Mouse (Mus musculus) spleen, postnatal 4 days (tissue): ENCODE results near the gene Gys1.
A peak's percentile ranks its signal among the peaks of the same experiment; 100 is the strongest.
"Not testable (repeated sequence)": the region's sequence is repeated elsewhere in the genome, so short reads cannot be mapped to it uniquely, and the experiment has no call there.

ENCODE experiments used
- DNase-seq, 2 experiments: peaks; one replicate each; pipeline ENCODE4 v3.0.0; 2022; ENCODE audit warnings: low spot score in 2 of 2

Gene Gys1

DNA sequence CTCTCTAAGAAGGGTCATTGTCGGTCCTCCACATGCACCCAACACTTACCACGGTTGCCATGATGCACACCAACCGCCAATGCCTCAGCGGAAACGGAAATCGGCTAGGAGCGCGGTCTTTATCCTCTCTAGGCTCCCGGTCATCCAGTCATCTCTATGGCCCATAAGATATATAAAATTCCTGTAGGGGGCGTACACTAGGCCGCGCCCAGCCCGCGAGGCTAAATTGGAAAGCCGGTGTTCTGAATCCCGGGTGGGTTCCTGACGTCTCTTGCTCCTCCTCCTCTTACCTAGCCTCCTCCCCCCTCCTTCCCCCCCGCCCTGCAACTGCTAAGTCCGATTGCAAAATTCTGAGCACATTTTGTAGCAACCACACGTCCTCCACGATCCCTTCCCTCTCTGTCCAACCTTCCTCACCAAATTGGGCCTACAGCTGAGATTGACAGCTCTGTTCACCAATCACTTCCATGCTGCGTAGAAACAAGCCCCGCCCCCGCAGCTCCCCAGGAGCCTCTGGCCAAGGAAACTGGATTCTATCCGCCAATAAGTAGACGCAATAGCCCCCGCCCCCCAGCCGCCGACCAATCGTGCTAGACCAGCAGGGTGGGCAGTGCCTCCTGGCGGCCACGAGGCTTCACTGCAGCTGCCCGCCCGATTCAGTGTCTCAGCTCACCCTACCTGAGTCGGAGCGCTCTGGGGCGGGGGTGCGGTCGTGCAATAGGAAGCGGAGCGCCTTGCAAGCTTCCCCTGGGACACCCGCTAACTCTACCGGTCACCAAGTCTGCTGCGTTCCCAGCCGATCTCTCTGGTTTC lies at the start of gene Gys1:
Gene Gys1, plus strand, starts transcription at position 642 of the 813 bp plus-strand sequence.
- DNase-seq = peak; percentile 100

DNA sequence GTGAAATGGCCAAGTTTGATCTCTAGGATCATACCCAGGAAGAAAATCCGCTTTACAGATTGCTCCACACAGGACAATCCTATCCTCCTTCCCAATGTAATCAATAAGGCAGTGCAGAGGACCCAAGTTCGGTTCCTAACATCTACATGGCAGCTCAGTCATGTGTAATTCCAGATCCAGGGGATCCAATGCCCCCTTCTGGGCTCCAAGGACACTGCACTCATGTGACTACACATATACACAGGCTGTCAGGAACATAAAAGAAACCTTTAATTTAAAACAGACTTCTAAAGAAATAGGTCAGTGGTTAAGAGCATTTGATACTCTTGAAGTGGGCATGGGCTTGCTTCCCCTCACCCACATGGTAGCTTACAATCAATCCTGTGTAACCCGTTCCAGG lies 48.6 kb upstream of the Gys1 start:
- no peak for DNase-seq

DNA sequence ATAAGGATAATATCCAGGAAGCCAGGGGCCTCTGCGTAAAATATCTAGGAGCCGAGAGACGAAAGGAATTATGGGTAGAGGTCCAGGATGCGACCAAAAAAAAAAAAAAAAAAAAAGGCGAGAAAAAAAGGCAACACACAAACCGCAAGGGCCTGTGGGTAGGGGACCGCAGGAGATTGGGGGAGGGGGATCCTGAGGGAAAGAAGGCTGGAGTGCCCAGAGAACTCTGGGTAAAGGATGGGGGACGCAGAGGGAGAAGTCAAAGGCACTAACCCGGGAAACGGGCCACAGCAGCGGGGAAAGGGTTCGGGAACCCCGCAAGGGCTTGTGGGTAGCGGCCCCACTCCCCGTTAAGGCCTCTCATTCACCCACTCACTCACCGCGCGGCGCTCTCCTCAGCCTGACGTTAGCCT lies 39.5 kb upstream of the Gys1 start:
- DNase-seq = no peak

DNA sequence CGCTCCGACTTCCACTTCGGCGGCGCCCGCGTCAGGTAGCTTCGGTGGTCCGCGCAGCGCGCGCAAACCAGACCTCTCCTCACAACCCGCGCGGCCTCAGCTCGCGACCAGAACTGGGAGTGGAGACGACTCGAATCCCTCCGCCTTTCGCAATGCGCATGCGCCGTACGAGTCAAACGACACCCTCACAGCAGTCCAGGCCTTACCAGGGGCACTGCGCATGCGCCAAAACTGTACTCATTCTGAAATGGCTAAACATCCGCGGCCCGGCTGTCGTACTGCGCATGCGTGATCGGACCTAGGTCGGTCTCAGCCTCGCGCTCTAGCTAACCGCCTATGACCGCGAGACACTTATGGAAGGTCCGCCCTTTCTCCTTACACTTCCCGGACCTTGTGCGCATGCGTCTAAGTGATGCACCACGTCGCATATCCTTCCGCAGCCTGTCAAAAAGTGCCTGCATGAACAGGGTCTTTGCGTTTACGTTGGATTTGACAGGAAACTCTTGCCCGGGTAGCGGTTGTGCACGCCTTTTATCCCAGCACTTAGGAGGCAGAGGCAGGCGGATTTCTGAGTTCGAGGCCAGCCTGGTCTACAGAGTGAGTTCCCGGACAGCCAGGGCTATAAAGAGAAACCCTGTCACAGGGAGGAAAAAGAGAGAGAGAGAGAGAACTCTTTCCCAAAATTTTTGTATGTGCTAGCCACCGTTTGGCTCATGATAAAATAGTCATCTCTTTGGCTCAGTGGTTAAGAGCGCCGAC lies 38.9 kb upstream of the Gys1 start, which contains the start of gene Snrnp70:
Gene Snrnp70, minus strand, starts transcription at position 165 of the 759 bp plus-strand sequence.
- DNase-seq = peak; percentile 100

DNA sequence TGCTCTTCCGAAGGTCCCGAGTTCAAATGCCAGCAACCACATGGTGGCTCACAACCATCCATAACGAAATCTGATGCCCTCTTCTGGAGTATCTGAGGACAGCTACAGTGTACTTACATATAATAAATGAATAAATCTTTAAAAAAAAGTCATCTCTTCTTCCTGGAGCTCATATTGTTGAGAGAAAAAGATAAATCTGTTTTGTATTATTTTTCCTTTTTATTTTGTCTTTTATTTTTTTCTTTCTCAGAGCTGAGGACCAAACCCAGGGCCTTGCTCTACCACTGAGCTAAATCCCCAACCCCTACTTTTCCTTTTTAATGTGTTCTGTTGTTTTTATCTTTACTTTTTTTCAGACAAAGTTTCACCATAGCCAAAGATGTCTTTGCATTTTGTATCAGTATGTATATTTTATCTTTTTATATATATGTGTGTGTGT lies 38.3 kb upstream of the Gys1 start:
- not testable (repeated sequence) for DNase-seq

DNA sequence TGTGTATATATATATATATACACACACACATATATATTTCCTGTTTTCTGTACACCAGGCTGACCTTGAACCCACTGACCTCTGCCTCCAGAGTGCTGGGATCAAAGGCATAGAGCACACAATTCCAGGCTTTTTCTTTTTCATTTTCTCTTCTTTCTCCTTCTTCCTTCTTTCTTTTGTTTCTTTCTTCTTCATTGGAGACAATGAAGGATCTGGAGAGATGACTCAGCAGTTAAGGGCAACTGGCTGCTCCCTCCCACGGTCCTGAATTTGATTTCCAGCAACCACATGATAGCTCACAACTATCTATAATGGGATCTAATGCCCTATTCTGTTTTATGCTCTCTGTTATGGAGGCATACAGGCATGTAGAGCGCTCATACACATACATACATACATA lies 37.9 kb upstream of the Gys1 start:
- DNase-seq = no peak

DNA sequence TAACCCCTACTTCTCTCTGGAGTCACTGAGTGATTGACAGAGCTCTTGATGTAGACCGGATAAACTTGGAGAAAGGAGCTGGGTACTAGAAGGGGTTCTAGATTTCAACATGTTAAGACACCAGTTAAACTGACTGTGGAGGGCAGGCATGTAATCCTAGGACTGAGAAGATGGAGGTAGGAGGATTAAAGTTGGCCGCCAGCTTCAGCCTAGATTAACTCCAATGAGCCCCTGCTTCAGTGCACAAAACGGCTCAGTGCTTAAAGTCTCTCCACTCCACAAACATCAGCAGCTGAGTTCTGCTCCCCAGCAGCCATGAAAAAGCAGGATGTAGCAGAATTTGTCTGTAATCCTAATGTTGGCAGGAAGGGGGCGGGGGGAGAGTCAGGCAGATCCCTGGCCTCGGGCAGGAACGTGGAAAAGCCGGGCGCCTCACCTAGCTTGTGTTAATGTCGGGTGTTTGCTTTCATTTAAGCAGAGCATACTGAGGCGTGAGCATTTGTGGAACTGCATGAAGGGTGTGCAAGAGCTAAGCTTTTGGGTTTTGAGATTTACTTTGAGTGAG lies 33.0 kb upstream of the Gys1 start:
- DNase-seq = no peak

DNA sequence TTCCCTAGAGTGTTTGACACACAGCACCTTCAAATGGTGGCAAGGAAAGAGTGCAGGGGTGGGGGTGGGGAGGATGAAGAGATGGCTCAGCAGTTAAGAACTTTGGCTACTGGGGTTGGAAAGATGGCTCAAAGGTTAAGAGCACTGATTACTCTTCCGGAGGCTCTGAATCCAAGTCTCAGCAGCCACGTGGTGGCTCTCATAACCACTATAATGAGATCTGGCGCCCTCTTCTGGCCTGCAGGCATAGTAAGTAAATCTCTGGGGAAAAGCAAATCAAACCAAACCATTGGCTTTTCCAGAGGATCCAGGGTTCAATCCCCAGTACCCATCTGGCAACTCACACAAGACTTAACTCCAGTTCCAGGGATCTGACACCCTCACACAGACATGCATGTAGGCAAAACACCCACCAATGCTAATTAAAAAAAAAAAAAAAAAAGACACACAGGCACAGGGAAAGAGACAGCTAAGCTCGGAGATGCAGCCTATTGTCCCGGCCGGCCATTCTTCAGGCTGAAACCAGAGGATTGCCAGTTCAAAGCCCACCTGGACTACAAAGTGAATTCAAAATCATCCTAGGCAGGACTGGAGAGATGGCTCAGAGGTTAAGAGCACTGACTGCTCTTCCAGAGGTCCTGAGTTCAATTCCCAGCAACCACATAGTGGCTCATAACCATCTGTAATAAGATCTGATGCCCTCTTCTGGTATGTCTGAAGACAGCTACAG lies 30.9 kb upstream of the Gys1 start:
- peak; percentile 59 to 86 for DNase-seq

DNA sequence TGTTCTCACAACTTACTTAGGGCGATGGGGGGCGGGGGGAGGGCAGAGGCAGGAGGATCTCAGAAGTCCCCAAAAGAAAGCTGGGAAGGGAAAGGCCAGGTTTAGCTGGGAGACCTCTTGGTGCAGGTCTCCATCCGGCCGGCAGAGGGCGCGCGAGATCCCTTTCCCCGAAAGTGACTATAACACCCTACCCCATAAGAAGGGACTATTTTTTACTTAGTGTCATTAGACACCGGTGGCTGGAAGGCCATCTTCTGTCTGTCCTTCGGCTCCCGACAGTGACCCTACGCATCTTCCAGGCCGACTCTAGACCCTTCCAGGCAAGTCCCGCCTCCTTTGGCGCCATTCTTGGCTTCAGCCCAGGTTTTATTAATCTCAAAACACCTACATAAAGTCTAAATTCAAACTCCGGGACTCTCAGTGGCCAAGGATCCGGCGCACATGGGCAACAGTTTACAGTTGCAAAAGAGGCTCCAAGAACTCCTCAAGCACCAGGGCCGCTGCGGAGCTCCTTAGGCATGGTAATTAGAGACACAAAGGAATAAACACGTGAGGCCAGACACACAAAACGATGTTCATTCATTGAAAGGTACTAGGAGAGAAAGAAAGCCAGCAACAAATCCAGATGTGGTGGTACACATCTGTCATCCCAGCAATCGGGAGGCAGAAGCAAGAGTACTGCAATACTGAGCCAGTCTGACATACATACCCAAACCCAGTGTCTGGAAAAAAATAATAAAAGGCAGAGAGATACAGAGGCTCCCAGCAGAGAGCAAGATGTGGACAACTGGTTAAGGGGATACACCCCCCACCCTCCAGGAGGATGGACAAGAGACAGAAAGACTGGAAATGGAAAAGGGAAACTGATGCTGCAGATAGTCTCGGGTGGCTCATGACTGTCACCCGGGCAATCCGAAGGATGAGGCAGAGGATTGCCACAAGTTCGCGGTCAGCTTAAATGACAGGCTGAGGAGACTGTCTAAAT lies 29.3 kb upstream of the Gys1 start, which contains the start of gene Kcna7:
Gene Kcna7, plus strand, starts transcription at position 563 of the 985 bp plus-strand sequence.
- peak; percentile 77 to 93 for DNase-seq

DNA sequence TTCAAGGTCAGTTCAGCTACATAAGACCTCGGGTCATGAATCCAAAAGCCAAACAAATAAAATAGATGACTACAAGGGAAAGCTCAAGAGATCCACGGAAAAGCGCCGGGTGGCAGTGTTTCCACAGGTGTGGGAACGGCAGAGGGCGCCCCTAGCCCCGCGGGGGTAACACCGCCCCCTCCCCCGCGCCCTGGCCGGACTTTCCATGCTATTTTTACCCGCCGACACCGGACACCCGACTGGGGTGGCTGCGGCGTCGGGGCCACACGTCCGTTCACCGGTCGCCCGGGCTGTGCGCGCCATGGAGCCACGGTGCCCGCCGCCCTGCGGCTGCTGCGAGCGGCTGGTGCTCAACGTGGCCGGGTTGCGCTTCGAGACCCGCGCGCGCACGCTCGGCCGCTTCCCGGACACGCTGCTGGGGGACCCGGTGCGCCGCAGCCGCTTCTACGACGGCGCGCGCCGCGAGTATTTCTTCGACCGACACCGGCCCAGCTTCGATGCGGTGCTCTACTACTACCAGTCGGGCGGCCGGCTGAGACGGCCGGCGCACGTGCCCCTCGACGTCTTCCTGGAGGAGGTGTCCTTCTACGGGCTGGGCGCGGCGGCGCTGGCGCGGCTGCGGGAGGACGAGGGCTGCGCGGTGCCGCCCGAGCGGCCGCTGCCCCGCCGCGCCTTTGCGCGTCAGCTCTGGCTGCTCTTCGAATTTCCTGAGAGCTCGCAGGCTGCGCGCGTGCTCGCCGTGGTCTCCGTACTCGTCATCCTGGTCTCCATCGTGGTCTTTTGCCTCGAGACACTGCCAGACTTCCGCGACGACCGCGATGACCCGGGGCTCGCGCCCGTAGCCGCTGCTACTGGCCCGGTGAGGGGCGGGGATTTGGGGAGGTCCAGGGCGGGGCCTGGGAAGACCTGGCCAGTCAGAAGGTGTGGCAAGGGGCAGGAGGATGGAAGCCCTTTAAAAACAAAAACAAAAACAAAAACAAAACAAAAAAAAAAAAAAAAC lies 28.2 kb upstream of the Gys1 start:
- DNase-seq = peak in 1 of 2 experiments; percentile 62

DNA sequence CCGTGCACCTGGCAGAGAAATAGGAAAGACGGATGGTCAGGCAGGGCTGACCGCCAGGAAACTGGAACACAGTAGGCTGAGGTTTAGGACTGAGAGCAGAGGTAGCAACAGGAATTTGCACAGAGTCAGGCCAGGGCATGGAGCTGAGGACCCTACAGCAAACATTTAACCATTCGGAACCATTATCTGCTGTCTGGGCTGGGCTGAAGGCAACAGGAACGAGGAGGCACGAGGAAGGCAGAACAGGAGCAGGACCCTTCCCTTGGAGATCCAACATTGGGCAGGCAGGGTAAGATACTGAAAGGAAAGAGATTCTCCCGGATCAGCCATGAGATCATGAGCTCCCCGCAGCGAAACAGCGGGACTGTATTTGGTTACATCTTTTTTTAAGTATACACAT lies 26.8 kb upstream of the Gys1 start:
- peak in 1 of 2 experiments; percentile 50 for DNase-seq

DNA sequence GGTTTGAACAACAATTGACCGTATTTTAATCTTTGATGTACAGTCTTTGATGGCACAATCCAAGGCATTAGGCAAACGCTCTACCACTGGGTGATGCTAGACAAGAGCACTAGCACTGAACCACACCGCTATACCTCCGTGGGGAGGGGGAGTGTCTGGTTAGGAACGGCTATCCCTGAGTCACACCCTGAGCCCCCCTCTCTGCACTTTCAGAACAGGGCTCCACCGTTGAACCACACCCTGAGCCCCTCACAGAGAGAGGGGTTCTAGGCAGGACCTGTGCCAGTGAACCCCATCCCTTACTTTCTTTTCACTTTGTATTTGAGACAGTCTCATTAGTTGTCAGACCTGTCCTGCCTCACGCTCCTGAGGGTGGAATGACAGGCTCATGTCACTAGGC lies 26.3 kb upstream of the Gys1 start:
- peak in 1 of 2 experiments; percentile 51 for DNase-seq

DNA sequence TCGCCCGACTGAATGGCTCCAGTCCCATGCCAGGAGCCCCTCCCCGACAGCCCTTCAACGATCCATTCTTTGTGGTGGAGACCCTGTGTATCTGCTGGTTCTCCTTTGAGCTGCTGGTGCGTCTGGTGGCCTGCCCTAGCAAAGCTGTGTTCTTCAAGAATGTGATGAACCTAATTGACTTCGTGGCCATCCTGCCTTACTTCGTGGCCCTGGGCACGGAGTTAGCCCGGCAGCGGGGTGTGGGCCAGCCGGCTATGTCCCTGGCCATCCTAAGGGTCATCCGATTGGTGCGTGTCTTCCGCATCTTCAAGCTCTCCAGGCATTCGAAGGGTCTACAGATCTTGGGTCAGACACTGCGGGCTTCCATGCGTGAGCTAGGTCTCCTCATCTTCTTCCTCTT lies 25.7 kb upstream of the Gys1 start:
- peak in 1 of 2 experiments; percentile 59 for DNase-seq

DNA sequence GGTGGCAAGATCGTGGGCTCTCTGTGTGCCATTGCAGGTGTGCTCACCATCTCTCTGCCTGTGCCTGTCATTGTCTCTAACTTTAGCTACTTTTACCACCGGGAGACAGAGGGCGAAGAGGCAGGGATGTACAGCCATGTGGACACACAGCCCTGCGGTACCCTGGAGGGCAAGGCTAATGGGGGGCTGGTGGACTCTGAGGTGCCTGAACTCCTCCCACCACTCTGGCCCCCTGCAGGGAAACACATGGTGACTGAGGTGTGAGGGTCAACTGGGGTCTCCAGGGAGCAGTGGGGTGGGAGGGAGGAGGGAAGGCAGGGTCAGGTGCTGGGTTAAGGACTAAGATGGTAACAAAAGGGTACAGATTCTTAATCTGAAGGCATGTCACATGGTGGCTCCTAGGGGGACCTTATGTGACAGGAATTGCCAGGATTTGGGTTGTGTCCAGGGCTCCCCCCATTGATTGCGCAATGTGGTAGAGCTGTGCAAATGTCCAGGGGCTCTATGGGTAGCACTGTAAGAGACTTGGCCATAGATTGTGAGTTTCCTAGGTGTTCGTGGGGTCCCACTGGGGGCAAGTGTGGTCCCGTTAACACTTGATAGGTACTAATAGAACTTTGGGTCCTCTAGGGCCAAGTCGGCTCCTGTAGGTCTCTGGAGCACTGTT lies 25.0 kb upstream of the Gys1 start:
- DNase-seq = peak in 1 of 2 experiments; percentile 55

DNA sequence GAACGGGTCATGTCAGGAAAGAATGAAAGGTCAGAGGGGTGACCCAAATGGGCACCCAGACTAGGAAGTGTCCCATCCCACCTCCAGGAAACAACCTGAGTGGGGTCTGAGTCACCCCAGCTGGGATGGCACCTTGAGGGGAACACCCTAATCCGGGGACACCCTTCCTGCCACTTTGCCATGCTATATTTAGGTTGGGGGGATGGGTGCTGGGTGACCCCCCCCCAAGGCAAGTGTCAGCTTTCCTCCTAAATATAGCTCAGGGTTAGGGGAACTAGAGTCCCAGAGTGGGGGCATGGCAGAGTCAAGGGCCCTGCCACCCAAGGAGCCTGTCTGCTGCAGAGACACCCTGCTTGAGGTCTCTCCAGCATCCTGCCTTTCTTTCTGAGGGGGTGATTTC lies 22.2 kb upstream of the Gys1 start:
- no peak for DNase-seq

DNA sequence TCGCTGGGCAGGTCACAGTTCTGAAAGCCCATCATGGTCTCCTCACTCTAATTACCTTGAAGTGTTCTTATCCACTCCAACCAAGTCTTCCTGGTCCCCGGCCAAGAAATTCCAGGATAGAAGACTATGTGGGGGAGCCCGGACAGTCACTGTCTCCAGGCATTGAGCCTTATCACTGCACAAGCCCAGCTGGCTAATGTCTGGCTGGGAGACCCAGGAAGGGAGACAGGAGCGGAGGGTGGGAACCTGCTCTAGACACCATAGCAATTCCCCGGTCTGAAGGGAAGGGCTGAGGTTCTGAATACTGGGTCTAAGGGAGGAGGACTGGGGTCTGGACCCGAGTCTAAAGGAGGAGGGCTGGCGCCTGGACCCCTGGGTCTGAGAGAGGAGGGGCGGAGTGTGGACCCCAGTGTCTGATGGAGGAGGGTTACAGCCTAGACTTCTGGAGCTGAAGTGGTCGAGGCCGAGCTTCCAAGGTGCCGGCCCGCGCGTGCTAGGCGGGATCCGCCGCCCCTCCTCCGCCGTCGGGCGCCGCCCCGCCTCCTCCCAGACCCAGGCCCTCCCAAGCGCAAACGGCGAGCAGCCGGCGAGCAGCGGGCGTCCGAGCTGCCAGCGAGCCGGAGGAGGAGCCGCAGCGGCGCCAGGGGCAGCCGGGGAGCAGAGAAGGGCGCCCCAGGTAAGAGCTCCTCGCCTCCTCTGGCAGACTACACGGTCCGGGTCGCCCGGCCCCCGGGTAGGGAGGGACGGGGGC lies 21.4 kb upstream of the Gys1 start, which contains the start of gene Ntf5:
Gene Ntf5, plus strand, starts transcription at position 583 of the 751 bp plus-strand sequence.
- no peak for DNase-seq

DNA sequence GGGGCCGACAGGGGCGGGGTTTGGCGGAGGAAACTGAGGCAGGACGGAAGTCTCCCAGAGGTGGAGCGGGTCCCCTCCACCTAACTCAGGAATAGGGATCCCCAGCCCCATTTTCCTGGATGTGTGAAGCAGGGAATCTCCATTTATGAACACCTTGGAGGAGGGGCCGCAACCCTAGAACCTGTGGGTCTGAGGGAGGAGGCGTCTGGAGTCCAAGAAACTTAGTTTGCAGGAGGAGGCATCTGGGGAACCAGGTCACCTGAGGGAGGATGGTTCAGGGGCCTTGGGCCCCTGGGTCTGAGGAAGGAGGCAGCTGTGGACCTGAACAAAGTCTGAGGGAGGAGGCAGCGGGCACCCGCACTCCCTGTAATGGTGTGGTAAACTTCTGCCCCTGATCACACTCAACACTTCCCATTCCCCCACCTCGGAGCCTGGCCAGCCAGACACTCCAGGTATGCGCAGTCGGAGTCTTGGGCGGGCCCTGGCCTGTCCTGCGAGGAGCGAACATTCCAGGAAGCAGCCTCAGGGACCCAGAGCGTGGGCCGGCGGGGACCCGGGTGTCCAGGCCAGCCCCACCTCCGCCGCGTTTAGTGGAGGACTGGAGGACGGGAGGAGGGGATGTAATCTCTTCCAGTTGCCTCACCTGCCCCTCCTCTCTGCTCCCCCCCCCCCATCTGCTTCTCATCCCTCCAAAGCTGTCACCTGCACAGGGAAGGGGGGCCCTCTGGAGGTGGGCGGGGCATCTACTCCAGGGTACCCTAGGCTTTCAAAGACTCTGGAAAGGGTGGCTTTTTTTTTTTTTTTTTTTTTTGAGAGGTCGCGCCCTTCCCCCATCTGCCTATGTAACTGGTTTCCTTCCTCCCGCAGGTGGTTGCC lies 20.5 kb upstream of the Gys1 start:
- DNase-seq = no peak
